Mouse (Mus musculus): ENCODE measurements at regions not wholly inside any gene's neighbourhood (a gene's known extent, or its start where the extent isn't known, plus 50 kb on each side); places are given as distances from the start of the nearest gene placed in this dataset.

DNA sequence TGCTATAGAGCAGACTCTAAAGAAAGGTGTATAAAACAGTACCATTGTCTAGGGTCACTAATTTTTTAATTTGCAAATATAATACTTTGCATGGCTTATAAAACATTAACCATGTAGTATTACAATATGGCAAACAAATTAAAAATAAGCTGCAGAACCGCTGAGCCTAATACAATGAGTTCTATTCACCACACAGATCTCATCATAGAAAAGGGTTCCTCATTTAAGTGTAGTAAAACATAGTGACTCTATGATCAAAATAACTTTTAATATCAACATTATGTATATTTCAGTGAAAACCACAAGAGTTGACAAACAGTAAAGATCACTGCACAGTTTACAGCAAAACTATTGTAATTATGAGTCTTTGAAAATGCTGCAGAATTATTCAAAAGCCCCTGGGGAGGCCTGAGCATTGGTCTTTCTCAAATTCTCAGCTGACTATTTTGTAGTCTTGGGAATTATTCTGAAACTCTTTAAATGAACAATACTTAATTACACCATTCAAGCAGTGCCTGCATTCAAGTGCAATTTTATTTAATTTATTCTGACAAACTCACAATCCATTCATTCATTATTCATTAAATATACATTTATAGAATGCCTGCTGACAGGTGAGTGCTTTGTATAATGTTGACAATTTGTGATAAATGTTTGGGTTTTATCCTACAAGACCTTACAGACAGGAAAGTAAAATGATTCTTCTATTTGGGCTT, 60.3 kb downstream of the Pcdh20 start:
- DNase-seq (ENCODE audit: low spot score), result no peak

DNA sequence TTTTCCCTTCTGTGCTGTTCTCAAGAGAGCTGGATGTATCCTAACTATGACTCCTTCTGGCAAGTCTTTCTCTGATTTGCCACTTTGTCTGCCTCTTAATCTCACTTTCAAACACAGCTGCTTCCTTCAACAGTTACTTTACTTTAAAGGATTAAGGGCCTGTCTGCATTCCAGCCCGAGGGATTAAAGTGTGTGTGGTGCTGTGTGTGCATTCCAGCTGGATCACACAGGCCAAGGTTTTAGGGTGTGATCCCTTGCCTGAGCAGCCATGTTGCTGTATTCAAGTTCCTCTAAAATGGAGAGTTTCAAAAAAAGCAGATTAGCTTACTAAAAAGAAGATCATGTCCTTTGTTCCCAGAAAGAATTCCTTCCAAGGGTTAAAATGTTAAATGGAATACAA, 71.9 kb downstream of the Pcdh20 start:
- no peak for DNase-seq (ENCODE audit: low spot score)

DNA sequence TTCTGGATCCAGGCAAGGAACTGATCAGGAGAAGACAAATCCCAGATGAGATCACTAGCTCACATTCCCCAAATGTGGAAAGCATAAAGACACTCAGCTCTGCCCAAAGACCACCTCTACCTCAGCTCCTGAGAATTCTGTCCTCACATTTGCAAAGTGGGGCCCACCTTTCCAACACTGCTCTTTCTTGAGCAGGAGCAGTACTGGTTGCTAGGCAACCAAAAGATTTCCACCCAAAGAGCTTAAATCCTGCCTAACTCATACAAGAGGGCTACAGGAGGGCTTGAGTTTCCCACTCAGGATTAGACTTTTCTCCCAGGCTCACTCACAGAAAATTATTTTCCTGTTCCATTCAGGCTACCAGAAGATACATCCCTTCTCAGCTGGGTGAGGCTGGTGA, 74.0 kb downstream of the Pcdh20 start:
- DNase-seq (ENCODE audit: low spot score), result no peak

DNA sequence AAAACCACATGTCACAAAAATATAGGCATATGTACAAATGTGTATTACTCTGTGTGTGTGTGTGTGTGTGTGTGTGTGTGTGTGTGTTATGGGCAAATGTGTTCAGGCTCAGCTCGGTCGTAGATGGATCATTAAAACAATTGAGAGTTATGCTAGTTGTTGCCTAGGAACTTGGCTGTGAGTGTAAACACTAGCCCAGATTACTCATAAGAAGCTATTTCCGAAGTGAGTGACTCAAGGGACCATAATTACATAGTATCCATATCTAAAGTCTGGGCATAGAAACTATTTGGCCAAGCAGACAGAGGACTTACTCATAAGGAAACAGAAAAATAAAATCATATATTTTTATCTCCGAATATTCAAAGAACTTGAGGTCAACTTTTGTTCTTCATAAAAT, 76.2 kb downstream of the Pcdh20 start:
- DNase-seq (ENCODE audit: low spot score), result no peak

DNA sequence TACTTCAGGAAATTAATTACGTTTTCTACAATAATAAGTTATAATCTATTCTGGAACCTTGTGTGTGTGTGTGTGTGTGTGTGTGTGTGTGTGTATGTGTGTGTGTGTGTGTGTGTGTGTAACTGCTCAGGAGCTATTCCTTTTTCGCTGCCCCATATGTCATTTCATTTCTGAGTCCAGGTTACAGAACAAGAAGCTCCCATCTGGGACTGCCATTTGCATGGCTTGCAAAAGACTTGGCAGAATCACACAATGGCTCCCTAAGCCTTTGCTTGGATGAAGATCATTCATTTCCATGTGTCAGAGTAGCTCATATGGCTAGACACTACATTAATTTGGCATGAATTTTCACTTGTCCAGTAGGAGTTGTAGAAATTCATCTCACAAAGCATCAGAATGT, 86.6 kb downstream of the Pcdh20 start:
- no peak for DNase-seq (ENCODE audit: low spot score)

DNA sequence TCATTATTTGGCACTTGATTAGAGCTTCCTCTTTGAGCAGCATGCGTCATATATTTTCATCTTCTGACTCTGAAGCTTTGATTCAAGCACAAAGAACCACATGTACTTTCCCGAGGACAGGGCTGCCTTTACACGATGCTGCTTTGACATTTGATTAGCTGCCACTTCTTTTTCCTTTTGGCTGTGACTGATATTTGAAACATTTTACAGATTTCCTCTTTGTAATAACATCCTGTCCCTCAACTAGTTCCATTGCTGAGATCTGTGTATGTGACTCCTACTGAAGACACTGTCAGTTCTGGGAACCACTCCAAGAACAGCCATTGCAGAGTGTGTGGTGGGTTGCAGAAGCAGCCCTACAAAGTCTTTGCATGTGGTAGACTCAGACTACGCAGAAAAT, 124.0 kb downstream of the Pcdh20 start:
- peak; percentile 55 for DNase-seq (ENCODE audit: low spot score)

DNA sequence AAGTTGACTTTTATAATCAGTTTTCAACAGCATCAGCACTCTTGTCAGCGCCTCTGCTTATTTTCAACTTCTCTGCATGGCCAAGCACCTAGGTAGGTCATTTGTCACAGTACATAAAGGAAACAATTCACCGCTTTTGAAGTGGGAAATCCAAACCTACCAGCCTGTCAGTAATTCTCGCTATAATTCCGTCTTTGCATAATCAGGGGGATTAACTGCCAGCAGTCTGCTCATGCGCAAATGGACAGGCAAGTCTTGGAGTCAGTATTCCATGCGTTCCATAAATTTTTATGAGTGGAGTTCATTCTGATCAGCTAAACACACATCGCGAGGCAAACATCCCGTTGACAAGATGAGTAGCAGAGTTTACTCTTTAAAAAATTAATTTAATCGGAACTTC, 133.9 kb downstream of the Pcdh20 start:
- no peak for DNase-seq (ENCODE audit: low spot score)

DNA sequence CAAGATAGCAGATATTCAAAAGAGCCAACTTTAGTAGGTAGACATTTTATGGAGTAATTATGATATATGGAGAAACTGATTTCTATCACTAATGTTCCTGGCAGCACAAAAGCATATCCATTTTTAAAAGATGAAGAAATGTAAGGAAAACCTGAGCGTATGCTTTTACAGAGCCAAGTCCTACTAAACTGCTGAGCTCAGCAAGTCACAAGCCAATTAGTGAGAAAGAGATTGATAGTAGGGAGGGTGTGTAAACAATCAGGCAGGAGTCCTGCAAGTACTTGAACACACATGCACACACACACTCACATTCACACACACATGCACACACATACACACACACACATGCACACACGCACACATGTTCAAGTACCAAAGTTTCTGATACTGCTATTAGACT, 140.6 kb downstream of the Pcdh20 start:
- DNase-seq (ENCODE audit: low spot score), result no peak

DNA sequence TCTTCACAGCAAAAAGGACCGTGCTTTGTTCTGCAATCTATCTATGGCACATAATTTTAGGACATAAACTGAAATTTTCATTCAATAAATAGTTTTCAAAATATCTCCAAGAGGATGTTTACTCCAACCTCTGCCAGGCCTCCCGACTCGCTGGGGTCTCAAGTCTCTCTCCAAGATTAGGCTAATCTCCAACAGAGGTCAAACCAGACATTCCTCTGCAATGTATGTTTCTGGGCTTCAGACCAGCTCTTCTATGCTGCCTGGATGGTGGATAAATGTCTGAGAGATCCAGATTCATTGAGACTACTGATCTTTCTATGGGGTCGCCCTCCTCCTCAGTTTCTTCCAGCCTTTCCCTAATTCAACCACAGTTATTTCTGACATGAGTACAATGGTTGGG, 144.8 kb downstream of the Pcdh20 start:
- no peak for DNase-seq (ENCODE audit: low spot score)

DNA sequence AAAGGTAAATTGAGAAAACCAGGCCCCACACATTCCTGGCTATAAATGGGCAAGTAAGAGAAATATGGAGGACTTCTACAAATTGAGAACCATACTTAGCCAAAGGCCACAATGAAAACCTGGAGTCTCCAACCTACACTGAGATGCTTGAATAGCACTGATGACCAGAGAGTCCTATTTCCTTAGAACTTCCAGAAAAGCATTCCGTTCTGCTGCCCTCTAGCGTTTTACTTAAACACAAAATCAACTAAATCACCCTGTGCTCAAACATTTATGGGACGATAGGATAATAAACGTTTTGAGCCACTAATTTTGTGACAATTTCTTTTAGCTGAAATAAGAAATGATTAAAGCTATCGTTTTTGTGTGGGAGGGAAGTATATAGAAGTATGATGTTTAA, 192.9 kb downstream of the Pcdh20 start:
- DNase-seq (ENCODE audit: low spot score), result no peak

DNA sequence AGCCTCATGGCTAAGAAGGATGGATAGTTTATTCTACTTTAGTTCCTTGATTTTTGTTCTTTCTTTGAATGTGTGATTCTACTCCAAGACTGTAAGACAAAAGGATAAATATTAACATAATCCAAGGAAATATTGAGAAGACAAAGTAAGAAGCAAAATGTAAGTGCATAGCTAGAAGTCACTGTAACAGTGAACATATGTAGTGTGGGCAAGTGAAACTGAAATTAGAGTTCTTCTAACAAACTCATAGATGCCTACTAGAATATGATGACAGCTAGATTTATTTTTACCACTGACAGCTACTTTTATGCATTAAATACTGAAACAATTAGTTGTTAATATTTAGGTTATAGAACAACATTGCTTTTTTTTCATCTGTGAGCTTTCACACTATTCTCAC, 206.4 kb downstream of the Pcdh20 start:
- no peak for DNase-seq (ENCODE audit: low spot score)

DNA sequence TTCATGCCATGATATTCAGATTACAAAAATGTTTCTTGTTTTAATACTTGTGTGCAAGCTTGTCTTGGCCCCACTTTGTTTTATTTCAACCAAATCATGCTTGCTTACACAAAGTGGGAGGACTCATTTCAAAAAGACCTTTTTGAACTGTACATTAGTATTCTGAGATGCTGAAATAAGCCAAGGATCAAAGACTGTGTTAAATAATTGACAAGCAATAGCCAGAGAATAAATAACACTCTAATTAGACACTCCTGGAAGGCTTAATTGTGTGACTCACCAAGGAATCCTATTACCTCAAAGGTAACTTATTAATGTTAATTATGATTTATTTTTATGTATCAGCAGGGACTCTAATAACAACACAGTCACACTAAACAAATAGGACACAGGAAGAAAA, 212.2 kb downstream of the Pcdh20 start:
- no peak for DNase-seq (ENCODE audit: low spot score)

DNA sequence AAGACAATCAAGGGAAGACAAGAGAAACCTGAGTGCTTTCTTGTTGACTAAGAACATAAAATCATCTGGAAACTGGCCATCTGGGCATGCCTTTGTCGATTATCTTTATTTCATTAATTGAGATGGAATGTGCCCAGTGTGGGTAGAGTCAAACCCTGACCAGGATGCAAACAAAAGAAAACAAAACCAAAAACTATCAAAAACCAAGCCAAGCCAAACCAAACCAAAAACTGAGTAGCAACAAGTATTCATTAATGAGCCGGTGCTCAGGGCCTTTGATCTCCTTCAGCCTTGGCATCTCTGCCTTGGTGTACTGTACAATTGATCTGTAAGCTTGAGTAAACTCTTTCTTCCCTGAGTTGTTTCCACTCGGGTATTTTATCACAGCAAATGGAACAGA, 216.1 kb downstream of the Pcdh20 start:
- no peak for DNase-seq (ENCODE audit: low spot score)
